Mouse (Mus musculus) liver, adult (tissue): ENCODE results near the gene Myo18a.

ENCODE experiments used
- GATA4 ChIP-seq: IDR thresholded peaks from 2 replicates; pipeline ENCODE4 v1.6.1; 2014; ENCODE audit warnings: mild to moderate bottlenecking, low read length; ENCODE audit not compliant: insufficient replicate concordance

Gene Myo18a

DNA sequence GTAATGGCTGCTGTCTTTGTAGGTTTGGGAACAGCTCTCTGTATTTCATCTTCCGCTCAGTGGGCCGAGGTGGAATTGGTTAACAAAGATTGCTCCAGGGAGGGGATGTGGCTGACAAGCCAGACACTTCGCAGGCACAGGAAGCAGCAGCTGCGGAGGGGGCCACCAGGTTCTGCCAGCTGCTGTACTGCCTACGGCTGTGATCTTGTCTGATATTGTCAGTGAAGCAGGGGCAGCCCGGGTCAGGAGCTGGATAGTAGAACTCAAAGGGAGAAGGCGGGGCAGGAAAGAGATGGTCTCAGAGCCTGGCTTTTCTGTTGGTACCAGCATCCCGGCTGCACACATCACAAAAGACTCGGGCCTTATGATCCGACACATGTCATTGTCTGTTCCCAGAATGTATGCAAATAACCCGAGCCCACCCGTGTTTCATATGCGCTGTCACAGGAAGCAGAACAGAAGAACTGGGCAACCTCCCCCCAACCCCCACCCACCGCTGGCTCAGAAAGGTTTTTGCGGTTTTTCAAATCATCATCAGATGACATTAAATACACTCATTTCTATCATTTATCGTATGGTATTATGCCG is 124.4 kb downstream of the Myo18a start:
- no peak for TF ChIP-seq GATA4

DNA sequence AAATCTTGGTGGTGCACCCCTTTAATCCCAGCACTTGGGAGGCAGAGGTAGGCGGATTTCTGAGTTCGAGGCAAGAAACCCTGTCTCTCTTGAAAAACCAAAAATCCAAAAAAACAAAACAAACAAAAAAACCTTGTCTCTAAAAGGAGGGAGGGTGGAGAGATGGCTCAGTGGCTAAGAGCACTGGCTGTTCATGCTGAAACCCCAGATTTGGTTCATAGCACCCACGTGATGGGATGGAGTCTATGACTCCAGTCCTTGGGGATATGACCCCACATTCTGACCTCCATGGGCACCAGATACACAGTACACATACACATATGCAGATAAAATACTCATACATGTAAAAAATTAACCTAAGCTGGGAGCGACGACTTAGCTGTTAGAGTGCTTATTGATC is 125.8 kb downstream of the Myo18a start:
- TF ChIP-seq GATA4 = no peak

DNA sequence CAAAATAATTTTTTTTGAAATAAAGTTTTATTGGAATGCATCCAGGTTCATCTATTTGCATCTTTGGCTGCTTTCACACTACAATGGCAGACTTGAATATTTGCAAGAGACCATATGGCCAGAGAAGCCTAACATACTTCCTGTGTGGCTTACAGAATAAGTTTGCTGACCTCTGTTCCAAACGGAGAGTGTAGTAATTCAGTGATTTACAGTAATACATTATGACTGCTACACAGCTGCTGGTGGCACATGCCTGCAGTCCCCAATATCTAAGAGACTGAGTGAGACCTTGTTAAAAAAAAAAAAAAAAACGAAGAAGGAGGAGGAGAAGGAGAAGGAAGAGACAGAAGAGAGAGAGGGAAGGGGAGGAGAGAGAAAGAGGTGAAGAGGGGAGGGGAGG is 126.4 kb downstream of the Myo18a start:
- no peak for TF ChIP-seq GATA4

DNA sequence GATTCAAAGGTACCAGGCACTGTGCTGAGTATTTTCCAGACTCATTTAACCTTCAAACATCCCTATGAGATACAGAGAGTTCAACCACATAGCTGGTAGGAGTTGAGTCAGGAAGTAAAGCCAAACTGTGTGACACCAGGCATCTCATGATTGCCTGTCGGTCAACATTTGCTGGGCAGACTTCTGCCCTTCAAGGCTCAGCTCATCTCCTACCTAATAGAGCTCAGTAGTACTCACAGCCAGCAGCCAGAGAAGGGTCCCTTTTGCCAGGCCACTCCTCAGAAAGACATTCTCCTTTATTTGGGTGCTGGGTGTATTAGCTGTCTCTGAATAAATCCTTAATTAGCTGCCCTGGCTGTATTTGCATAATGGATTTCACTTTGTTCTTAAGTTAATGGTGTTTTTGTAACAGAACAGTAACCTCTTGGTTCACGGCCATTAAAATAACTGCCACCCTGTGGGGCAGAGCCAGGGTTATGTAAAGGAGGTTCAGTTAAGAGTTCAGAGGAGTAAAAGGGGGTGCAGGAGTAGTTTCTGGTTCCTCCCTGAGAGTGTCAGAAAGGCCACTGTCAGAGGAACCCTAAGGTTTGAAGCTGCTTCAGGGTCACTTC is 127.7 kb downstream of the Myo18a start:
- no peak for TF ChIP-seq GATA4

DNA sequence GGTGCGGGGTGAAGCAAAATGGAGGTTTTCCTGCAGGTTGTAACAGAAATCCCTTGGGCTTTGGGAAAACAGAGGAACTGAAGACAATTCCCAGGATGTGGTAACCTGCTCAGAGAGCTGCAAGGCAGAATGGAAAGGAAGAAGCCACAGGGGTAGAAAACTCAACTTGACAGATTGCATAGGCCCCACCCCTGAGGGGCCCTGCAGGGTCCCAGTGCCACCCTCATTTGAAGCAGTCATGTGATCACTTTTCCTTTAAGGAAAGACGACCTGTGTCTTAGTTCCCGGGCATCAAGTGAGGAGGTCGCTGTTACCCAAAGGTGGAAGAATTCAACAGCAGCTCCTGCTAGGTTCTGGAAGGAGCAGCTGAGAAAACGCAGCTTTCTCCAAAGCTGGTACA is 129.8 kb downstream of the Myo18a start:
- TF ChIP-seq GATA4 = no peak

DNA sequence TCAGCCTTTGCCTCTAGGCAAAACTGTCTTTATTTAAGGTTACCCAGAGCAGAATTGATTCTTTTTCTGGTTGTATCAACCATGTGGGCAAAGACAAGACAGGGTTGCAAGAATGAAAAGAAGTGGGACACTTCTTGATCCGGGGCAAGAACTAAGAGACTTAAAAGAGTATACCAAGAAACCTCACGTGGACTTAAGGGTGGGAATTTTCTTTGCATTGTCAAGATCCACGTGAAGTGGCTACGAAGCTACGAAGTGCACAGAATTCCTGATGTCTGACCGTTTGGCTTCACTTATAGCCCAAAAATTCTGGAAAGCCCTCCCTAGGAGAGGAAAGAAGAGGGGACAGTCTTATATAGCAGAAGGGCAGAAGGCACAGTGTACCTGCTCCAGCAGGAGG is 130.2 kb downstream of the Myo18a start:
- no peak for TF ChIP-seq GATA4

DNA sequence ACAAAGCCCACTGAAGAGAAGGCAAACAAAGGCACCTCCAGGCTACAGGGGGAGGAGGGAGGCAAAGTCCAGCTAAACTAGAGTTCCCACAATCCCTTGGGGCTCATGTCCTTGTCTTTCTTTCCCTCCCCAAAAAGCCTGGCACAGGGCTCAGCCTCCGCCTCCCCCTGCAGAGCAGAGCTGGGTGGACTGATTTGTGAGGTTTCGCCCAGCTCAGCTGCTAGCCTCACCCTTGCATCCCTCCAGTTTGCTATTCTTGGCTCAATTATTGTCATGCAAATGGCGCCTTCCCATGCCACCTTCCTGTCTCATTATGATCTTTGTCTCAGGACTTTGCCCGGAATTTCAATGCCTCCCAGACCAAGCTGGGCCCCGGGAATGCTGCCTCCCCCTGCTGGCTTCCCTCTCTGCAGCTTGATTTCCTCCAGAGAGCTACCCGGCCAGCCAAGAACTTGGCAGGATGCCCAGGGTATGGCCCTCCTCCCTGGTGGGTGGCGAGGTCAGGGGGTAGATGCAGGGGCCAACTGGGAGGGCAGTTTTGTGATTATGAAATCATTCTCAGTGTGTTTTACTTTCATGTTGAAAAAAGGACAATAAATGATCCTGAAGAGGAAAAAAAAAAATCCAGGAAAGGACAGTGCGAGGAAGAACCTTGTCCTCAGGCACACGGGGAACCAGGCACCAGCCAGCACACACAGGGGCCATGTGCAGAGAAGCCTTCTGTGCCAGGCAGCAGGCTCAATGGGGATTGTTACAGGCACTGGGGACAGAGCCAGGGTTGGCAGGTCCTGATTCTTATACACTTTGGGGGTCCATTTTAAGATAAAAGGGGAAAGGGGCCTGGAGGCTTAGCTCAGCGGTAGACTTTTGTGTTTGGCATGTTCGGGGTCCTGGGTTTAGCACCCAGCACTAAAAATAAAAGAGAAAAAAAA is 131.0 kb downstream of the Myo18a start, which contains the start of gene Pipox:
TSS of gene Pipox (minus strand) at position 310 of the 932 bp plus-strand sequence.
- no peak for TF ChIP-seq GATA4

DNA sequence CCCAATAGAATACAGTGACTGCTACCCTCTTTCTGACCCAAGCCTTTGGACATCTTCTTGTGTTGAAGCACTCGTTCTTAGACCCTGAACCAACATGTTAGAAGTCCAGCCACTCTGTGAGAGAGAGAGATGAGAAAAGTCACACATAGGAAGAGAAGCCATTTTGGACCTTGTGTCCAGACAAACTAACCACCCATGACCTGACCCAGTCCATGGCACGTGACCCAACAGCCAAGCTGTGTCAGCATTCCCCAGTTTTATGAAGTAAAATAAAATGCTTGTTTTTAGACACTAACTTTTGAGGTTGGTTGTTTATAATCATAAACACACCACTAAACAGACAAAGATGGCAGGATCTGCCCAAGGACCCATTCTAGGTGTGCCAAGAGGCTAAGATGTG is 131.9 kb downstream of the Myo18a start:
- TF ChIP-seq GATA4 = no peak

DNA sequence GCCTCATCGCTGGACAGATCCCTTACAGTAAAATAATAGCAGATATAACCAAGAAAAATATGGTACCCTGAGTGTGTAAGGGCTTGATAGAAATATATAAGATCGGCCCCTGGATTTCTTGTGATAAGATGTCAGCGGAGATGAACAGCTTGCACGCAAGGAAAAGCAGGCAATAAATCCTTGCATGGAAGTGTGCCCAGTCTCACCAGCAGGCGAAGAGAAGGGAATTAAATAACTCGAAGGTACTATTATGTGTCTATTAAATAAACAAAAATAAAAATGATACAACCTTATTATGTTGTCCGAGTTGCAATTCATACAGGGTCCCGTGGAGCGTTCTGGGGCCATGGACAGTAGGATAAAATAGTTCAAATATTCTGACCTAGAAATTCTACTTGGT is 133.0 kb downstream of the Myo18a start:
- TF ChIP-seq GATA4 = no peak

DNA sequence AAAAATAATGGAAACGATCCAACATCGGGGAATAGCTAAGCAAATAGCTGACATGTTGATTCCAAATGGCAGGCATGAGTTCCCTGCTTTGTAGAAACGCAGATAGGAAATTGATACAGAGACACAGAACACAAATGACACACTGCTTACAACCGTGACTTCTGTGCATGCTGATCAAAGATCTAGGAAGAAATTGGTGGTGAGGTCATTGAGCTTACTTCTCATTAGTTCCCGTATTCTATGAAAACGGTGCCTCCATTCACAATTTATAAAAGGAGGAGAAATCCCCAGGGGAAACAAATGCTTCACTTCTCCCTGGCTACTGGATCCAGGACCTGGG is 133.4 kb downstream of the Myo18a start:
- no peak for TF ChIP-seq GATA4

DNA sequence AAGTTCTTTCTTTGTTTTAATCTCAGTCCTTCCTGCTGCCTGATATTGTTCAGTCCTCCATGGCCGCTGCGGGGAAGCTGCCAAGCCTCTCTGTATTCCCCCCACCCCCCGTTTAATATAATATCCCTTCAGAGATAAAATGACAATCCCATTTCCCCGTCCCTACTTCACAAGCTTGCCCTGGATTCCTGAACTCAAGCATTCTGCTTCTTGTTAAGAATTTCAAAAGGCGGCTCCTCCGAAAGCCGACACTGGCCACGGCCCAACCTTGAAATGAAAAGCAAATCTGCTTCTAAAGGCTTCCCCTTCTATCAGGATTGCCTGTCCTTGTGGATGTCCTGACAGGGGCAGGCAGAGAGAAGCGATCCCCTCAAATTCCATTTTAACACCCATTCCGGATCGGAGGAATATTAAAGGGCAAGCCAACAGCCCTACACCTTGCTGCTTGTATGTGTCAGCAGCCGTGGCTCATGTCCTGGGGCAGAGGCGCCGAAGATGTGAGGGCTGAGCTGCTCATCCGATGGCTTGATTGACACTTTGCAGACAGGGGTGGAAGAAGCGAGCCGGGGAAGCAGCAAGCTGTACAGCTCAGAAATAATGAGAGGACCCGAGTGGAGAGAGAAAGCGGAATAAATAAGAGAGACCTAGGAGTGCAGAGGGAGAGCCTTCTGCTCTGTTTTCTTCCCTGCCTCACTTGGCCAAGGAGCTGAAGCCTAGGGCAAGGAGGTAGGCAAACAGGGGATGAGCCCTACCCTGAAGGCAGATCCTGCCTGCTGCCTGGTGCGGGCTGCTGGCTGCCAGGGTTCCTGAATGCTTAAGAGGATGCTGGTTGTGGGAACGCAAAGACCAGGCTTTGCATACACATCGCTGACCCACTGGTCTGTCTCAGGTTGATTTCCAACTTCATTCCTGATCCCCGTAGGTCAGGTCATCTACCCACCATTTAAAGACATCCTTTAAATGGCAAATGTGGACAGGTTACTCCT is 134.1 kb downstream of the Myo18a start:
- TF ChIP-seq GATA4 = no peak

DNA sequence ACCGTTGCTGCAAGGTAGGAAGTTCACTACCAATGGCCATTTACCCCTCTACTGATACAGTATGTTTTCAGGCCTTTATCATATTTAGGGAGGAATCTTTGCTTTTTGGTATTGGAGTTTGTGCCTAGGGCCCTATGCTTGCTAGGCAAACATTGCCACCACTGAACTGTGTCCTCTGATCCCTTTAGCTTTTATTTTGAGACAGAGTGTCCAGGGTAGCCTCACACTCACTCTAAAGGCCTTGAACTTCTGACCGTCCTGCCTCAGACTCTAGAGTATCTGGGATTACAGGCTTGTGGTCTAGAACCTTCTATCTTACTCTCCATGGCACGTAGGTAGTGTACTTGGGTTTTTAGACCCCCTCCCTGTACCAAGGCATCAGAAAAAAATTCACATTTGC is 137.1 kb downstream of the Myo18a start:
- no peak for TF ChIP-seq GATA4

DNA sequence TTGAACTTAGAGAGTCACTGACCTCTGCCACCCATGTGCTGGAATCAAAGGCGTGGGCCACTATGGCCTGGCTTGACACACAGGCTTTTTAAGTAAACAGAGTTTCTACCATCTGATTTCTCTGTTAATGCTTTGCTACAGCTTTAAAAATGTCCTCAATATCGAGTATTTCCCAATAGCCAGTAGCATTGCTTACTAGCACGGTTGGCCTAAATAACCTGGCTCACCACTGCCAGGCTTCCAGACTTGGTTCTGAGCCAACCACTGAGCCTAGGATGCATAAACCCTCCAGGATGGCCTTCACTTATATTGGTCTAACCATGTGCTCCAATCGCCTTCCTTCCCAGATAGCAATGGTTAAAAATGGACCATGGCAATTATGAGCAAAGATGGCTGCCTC is 137.7 kb downstream of the Myo18a start:
- TF ChIP-seq GATA4 = no peak

DNA sequence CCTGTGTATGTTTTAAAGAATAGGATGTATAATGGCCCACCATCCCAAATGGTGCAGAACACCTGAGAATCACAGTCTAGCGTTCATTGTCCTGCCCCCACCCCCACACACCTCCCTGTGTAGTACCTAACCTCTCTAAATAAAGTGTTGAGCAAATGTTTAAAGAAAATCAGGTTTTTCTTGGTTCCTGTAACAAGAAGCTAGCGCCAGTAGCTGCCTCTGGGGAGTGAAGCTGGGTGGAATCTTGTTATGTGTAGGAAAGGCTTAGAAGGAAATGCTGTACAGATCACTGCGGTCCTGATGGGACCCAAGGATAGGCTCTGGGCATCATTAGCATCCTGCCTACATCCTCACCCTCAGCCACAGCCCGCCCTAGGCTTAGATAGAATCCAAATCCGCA is 138.3 kb downstream of the Myo18a start:
- no peak for TF ChIP-seq GATA4

DNA sequence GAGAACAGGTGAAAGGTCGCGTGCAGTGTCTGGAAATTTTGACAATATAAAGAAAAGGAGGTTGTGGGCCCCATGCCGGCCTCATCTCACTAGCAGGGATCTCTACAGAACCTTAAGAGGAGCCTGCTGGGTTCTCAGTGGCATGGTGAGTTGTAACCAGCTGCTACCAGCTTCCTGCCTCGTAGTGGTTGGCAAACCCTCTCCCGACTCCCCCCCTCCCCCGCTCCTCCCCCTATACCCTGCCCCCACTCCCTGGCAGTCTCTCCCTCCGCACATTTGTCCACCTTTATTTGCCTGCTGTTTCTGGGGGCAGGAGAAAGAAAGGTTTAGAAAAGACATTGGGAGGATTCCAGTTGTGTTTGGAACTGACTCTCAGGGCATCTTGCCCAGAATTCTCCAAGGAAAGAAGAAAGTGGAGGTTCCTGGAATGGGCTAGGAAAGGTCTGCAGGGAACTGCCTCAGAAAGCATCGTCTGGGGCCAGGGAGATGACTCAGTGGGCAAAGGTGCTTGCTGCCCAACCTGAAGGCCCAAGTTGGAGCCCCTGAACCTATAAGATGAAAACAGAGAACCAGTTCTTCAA is 138.8 kb downstream of the Myo18a start:
- no peak for TF ChIP-seq GATA4
